Mouse (Mus musculus) brain, embryonic 18.5 days (tissue): Measurements from ENCODE around the gene Msantd2.

ENCODE experiments used
- DNase-seq: peaks from one replicate; pipeline ENCODE4 v3.0.0-alpha.2; 2012; ENCODE audit warnings: low read depth, low spot score

Msantd2 gene

GRCm38 (mm10) chr9:37504348-37504747 lies 15.2 kb downstream of the Msantd2 start:
- DNase-seq, result no peak

GRCm38 (mm10) chr9:37506023-37506422 lies 16.9 kb downstream of the Msantd2 start:
- DNase-seq, result no peak

GRCm38 (mm10) chr9:37512097-37512496 lies 23.0 kb downstream of the Msantd2 start:
- no peak for DNase-seq

GRCm38 (mm10) chr9:37514456-37514855 lies 25.3 kb downstream of the Msantd2 start:
- no peak for DNase-seq

GRCm38 (mm10) chr9:37517467-37517866 lies 28.3 kb downstream of the Msantd2 start:
- DNase-seq, result no peak

- no peak for DNase-seq
Observed at GRCm38 (mm10) chr9:37518991-37519390, 29.9 kb downstream of the Msantd2 start.

GRCm38 (mm10) chr9:37519995-37520394 lies 30.9 kb downstream of the Msantd2 start:
- DNase-seq, result no peak

GRCm38 (mm10) chr9:37525461-37525860 lies 36.3 kb downstream of the Msantd2 start:
- DNase-seq, result no peak

GRCm38 (mm10) chr9:37526443-37527395 lies 37.6 kb downstream of the Msantd2 start:
- DNase-seq, result no peak

GRCm38 (mm10) chr9:37527396-37528224 lies 38.5 kb downstream of the Msantd2 start, which contains the start of gene Esam:
Gene Esam, plus strand, starts transcription at chr9:37528078.
- DNase-seq, result no peak

GRCm38 (mm10) chr9:37528225-37528970 lies 39.3 kb downstream of the Msantd2 start:
- no peak for DNase-seq

GRCm38 (mm10) chr9:37530031-37530887 lies 41.1 kb downstream of the Msantd2 start:
- DNase-seq, result no peak

- no peak for DNase-seq
Observed at GRCm38 (mm10) chr9:37530888-37531705, 42.0 kb downstream of the Msantd2 start.

GRCm38 (mm10) chr9:37536851-37537250 lies 47.7 kb downstream of the Msantd2 start:
- DNase-seq, result no peak

- DNase-seq, result no peak
Observed at GRCm38 (mm10) chr9:37537658-37538250, 48.6 kb downstream of the Msantd2 start.

GRCm38 (mm10) chr9:37539170-37540025 lies 50.3 kb downstream of the Msantd2 start, which contains the start of gene Vsig2:
Gene Vsig2, plus strand, starts transcription at chr9:37539255.
- DNase-seq, result no peak

- no peak for DNase-seq
Observed at GRCm38 (mm10) chr9:37540226-37540625, 51.1 kb downstream of the Msantd2 start.
